Mouse (Mus musculus) hindbrain, embryonic 16.5 days (tissue): ENCODE data around the gene Grik4. TPM values are rescaled to one million over a fixed set of nuclear protein-coding genes. Genes with fewer than 3 reads are reported as not detected.
"Not testable (repeated sequence)": the region's sequence is repeated elsewhere in the genome, so short reads cannot be mapped to it uniquely, and the experiment has no call there.

Experiments used
- ATAC-seq: fragments of 200-750 bp; cut with Nextera tagmentation; 2 replicates; pipeline ENCODE4 v1.8.0; 2017; ENCODE audit warnings: moderate TSS enrichment, moderate library complexity
- H3K27ac ChIP-seq: fragments of 300-500 bp; sonication (generic); 2 replicates; pipeline ENCODE4 v1.5.1; 2014; ENCODE audit warnings: low read depth, mild to moderate bottlenecking, control low read depth, low read length, moderate library complexity
- H3K27me3 ChIP-seq: fragments of 300-500 bp; sonication (generic); replicated peaks from 2 replicates; pipeline ENCODE4 v1.6.1; 2014; ENCODE audit warnings: low read length; ENCODE audit not compliant: control insufficient read depth, insufficient read depth
- H3K36me3 ChIP-seq: fragments of 300-500 bp; sonication (generic); 2 replicates; pipeline ENCODE4 v1.6.1; 2014; ENCODE audit warnings: mild to moderate bottlenecking, low read length, moderate library complexity, mixed read lengths; ENCODE audit not compliant: control insufficient read depth, insufficient read depth
- H3K4me1 ChIP-seq: fragments of 300-500 bp; sonication (generic); 2 replicates; pipeline ENCODE4 v1.6.1; 2014; ENCODE audit warnings: low read depth, low read length; ENCODE audit not compliant: control insufficient read depth, insufficient read depth
- H3K4me2 ChIP-seq: fragments of 300-500 bp; sonication (generic); 2 replicates; pipeline ENCODE4 v1.6.1; 2014; ENCODE audit warnings: mild to moderate bottlenecking, low read length, control low read depth, moderate library complexity
- H3K4me3 ChIP-seq: fragments of 300-500 bp; sonication (generic); 2 replicates; pipeline ENCODE4 v1.5.1; 2014; ENCODE audit warnings: mild to moderate bottlenecking, low read length, control low read depth, moderate library complexity
- H3K9ac ChIP-seq: fragments of 300-500 bp; sonication (generic); 2 replicates; pipeline ENCODE4 v1.6.1; 2014; ENCODE audit warnings: low read depth, mild to moderate bottlenecking, control low read depth, low read length, moderate library complexity
- H3K9me3 ChIP-seq: fragments of 300-500 bp; sonication (generic); 2 replicates; pipeline ENCODE4 v1.6.1; 2014; ENCODE audit warnings: mild to moderate bottlenecking, low read length, moderate library complexity; ENCODE audit not compliant: control insufficient read depth
- WGBS: fragments of 180-500 bp; shearing (Covaris S2); extraction: QIAGEN DNeasy Blood & Tissue Kit; methylation state at CpG from one replicate; pipeline ENCODE4 v1.1.7; 2014; 5-methylcytosine and 5-hydroxymethylcytosine counted together
- polyA plus RNA-seq: library from polyadenylated mRNA; unstranded; fragments of >200 nt; fragmentation: Nextera tagmentation; extraction: Ambion mirVana; gene quantifications from 2 replicates; pipeline ENCODE4 v1.2.1, GENCODE M21; 2015

The Grik4 gene
- polyA plus RNA-seq: 11.4 and 12.0 TPM in 2 replicates

DNA sequence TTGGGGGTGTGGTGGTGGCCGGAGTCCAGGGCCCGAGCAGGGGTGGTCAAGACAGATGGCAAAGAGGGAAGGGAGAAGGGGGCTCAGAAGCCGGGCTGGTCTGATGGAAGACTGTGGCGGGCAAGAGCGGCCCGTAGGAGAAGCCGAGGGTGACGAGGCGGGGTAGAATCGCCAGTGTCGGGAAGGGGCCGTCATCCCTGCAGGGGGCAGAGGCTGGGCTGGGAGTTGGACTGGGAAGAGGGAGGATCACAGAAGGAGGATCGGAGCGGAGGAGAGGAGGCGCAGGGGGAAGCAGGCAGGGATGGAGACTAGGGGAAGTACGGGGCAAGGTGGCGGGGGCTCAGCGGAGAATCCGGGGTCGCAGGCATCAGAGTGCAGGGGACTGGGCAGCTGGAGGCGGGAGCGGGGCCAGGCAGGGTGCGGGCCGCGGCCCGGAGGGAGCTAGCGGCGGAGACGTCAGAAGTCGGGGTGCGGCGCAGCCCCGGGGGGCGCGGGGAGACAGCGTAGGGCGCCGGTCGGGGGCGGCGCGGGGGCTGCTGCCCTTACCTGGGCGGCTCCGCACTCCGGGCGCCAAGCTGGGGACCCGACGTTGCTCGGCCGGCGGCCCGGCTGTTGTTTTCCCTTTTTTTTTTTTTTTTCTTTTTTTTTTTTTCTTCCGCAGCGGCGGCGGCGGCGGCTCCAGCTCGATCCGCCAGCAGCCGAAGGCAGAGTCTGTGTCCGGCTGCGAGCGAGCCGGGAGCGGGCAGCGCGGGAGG, at the start of gene Grik4:
Gene Grik4 (minus strand): TSS at position 713 of the 755 bp plus-strand sequence.
- peak within 1 kb of the TSS; percentile 83 for H3K27ac ChIP-seq
- H3K4me1 ChIP-seq: peaks cover 8% of the 10 kb centered on the region
- H3K9ac ChIP-seq: peak within 1 kb of the TSS; percentile 92
- no peaks in the 10 kb centered on the region for H3K36me3 ChIP-seq
- H3K4me2 ChIP-seq: peak within 1 kb of the TSS; percentile 76
- ATAC-seq: peak; percentile 85
- H3K4me3 ChIP-seq: peak within 1 kb of the TSS; percentile 82
- under 1% methylated on average over 60 of the region's 68 CpGs for WGBS
- H3K27me3 ChIP-seq: no peaks in the 10 kb centered on the region
- no peaks in the 10 kb centered on the region for H3K9me3 ChIP-seq

DNA sequence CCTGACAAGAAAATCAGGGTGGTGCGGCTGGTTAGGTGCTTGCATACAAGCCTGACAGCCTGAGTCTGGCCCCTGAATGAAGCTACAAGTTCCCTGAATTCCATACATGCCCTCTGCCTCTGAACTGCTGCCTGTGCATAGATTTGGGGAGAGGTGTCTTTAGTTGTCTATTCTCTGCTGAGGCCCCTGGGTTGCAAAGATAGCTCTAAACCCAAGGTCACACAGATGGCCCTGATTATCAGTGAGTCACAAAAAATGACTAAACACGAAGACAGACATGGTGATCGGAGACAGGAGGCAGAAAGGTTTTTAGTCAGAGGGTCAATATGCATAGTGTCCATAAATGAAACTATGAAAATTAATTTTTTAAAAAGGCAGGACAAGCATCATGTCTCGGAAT, 49.4 kb upstream of the Grik4 start:
- Histone ChIP-seq H3K4me2 (no peak overlapping the region), H3K36me3 (peaks cover 42% of the 10 kb centered on the region), H3K4me1 (no peaks in the 10 kb centered on the region), H3K27ac (no peak overlapping the region), H3K27me3 (no peaks in the 10 kb centered on the region), H3K4me3 (no peak overlapping the region), H3K9me3 (no peaks in the 10 kb centered on the region), H3K9ac (no peak overlapping the region)
- no peak for ATAC-seq
- WGBS: 88% methylated on average over 4 of the region's 4 CpGs

- Histone ChIP-seq H3K9me3 (no peaks in the 10 kb centered on the region), H3K27ac (no peak overlapping the region), H3K27me3 (no peaks in the 10 kb centered on the region), H3K4me3 (no peak overlapping the region), H3K9ac (no peak overlapping the region), H3K4me2 (no peak overlapping the region), H3K36me3 (peaks cover 46% of the 10 kb centered on the region), H3K4me1 (no peaks in the 10 kb centered on the region)
- 93% methylated on average over 4 of the region's 4 CpGs for WGBS
- ATAC-seq: no peak
Measured at GRCm38 (mm10) chr9:42987988-42988387, 43.7 kb upstream of the Grik4 start.

DNA sequence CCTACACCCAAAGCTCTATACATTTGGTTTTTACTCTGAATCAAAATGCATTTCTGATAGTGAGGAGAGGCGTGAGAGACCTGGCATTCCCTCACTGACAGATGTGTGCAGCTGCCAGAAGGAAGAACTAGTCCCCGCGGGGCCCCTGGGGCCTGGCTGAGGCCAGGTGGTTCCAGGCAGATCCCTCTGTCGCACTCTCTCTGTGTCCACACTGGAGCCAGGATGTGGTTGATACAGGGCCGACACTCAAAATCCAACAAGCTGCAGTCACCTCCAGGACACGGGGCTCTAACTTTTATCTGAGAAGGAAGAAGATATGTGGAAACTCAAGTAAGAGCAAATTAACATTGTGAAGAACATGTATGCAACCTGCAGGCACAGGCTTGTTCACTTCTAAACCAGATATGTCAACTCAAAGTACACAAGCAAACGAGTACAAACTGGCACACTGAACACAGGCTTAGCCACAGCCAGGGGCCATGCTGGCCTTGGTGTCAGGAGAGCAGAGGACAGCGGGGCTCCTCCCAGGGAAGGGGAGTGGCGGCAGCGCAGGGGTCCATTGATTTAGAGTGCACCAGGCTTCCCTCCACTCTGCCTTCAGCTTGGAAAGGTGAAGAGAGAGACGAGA, 24.7 kb upstream of the Grik4 start:
- no peak for ATAC-seq
- Histone ChIP-seq H3K27me3 (no peaks in the 10 kb centered on the region), H3K4me3 (no peak overlapping the region), H3K9me3 (no peaks in the 10 kb centered on the region), H3K9ac (no peak overlapping the region), H3K27ac (no peak overlapping the region), H3K36me3 (peaks cover 49% of the 10 kb centered on the region), H3K4me1 (no peaks in the 10 kb centered on the region), H3K4me2 (no peak overlapping the region)
- WGBS: 65% methylated on average over 11 of the region's 11 CpGs

DNA sequence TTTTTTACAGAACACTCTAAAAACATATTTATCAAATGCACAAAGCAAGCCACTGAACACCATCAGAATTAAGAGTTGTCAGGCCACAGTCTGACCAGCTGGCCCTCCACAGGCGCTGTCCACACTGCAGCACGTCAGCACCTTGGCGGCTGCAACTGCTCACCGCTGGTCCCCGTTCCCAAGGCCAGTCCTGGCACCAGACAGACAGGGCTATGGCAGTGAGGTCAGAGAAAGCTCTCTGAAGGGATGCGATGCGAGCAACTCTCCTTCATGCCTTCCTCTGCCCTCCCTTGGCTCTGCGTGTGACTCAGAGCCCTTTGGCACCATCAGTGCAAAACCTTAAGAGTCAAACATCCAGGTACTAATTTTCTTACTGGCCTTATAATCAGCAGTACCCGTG, 23.4 kb upstream of the Grik4 start:
- Histone ChIP-seq H3K27ac (no peak overlapping the region), H3K9me3 (no peaks in the 10 kb centered on the region), H3K36me3 (peaks cover 40% of the 10 kb centered on the region), H3K9ac (no peak overlapping the region), H3K27me3 (no peaks in the 10 kb centered on the region), H3K4me2 (no peak overlapping the region), H3K4me1 (no peaks in the 10 kb centered on the region), H3K4me3 (no peak overlapping the region)
- no peak for ATAC-seq
- 78% methylated on average over 9 of the region's 9 CpGs for WGBS

- not testable (repeated sequence) for H3K9me3 ChIP-seq, H3K9ac ChIP-seq, H3K27me3 ChIP-seq, H3K4me2 ChIP-seq, H3K4me3 ChIP-seq, H3K27ac ChIP-seq, ATAC-seq, H3K4me1 ChIP-seq
- H3K36me3 ChIP-seq: peaks cover 19% of the 10 kb centered on the region
- 94% methylated on average over 3 of the region's 3 CpGs for WGBS
Measured at GRCm38 (mm10) chr9:42964809-42965208, 20.5 kb upstream of the Grik4 start.

- H3K4me1 ChIP-seq: no peaks in the 10 kb centered on the region
- H3K4me2 ChIP-seq: no peak overlapping the region
- no peak overlapping the region for H3K4me3 ChIP-seq
- no peaks in the 10 kb centered on the region for H3K27me3 ChIP-seq
- H3K9me3 ChIP-seq: no peaks in the 10 kb centered on the region
- peaks cover 17% of the 10 kb centered on the region for H3K36me3 ChIP-seq
- no peak overlapping the region for H3K27ac ChIP-seq
- 68% methylated on average over 12 of the region's 12 CpGs for WGBS
- ATAC-seq: peak; percentile 58; the same call in 1 of the 2 replicates
- no peak overlapping the region for H3K9ac ChIP-seq
Measured at GRCm38 (mm10) chr9:42964366-42964765, 20.1 kb upstream of the Grik4 start.

DNA sequence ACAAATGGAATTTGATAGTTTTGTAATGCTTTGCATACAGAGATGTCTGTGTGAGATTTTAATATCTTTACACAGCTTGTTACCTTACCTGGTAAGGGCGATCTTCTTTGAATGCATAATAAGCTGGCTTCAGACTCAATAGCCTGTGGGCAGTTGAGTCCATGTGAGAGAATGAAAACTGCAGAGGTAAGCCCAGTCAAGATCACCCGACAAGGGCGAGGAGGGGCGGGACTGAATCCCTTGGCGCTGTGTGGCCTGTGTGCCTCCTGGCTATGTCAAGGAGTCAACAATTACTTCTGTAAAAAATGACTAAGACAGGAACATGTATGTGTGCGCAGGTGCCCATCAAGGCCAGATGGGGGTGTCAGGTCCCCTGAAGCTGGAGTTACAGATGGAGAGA, 18.2 kb upstream of the Grik4 start:
- WGBS: 74% methylated on average over 6 of the region's 6 CpGs
- H3K9ac ChIP-seq: no peak overlapping the region
- no peak overlapping the region for H3K4me3 ChIP-seq
- no peaks in the 10 kb centered on the region for H3K27me3 ChIP-seq
- H3K9me3 ChIP-seq: no peaks in the 10 kb centered on the region
- ATAC-seq: 0 out of 2 replicates have a peak, but pooled peaks have one; percentile 10
- H3K4me2 ChIP-seq: no peak overlapping the region
- peaks cover 6% of the 10 kb centered on the region; the same call in 1 of the 2 replicates for H3K36me3 ChIP-seq
- H3K4me1 ChIP-seq: peaks cover 4% of the 10 kb centered on the region; the same call in 1 of the 2 replicates
- no peak overlapping the region for H3K27ac ChIP-seq

DNA sequence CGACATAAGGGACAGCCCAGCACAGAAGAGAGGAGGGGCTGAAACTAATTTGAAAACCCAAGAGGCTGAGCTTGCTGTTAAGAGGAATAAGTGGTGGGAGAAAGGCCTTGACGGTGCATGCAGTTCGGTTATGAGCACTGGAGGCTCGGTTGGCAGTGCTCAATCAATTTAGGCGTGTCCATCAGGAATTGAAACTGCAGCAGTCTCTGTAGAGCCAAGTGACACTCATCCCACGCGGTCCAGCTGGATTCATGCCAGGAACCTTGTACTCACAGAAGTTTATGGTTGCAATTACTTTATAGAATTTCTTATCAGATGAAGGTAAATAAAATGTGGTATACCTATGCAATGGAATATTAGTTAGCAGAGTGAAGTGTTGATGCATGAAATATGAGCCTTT, 14.1 kb upstream of the Grik4 start:
- Histone ChIP-seq H3K4me3 (no peak overlapping the region), H3K27ac (no peak overlapping the region), H3K9ac (no peak overlapping the region), H3K9me3 (peaks cover 3% of the 10 kb centered on the region; the same call in 1 of the 2 replicates), H3K27me3 (no peaks in the 10 kb centered on the region), H3K4me2 (no peak overlapping the region), H3K4me1 (peaks cover 7% of the 10 kb centered on the region), H3K36me3 (no peaks in the 10 kb centered on the region)
- 46% methylated on average over 7 of the region's 7 CpGs for WGBS
- no peak for ATAC-seq
